Mouse (Mus musculus): ENCODE results near the gene Cxcl17.

The Cxcl17 gene

GRCm38 (mm10) chr7:25367632-25368293, 44.9 kb downstream of the Cxcl17 start:
- peak; percentile 34 for DNase-seq

GRCm38 (mm10) chr7:25365937-25366625, 46.6 kb downstream of the Cxcl17 start:
- DNase-seq: no peak

GRCm38 (mm10) chr7:25363632-25364031, 49.1 kb downstream of the Cxcl17 start:
- no peak for DNase-seq

GRCm38 (mm10) chr7:25363151-25363550, 49.5 kb downstream of the Cxcl17 start:
- no peak for DNase-seq

DNA sequence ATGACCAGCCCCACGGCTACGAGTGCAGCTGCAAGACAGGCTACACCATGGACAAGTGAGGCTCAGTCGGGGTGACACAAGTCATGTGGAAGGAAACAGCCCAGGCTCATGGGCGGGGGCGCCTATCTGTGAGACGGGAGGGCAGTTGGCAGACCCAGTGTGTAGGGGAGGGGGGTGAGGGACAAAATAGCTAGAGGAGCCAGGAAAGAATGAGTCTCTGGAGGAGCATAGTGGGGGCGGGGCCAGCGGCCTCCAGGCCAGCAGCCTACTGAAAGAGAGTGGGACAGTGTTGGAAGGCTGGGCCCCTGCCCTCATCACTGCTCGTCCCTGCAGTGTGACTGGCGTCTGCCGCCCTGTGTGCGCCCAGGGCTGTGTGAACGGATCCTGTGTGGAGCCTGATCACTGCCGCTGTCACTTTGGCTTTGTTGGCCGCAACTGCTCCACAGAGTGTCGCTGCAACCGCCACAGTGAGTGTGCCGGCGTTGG, 53.9 kb downstream of the Cxcl17 start:
- DNase-seq: no peak
